Mouse (Mus musculus): ENCODE data around the gene Tbx21. TPM values are rescaled to one million over a fixed set of nuclear protein-coding genes. Genes with fewer than 3 reads are reported as not detected.
A peak's percentile ranks its signal among the peaks of the same experiment; 100 is the strongest.

Gene Tbx21
- polyA plus RNA-seq, 1 experiment from 2014 or later = 0.13 TPM

- H3K4me3 ChIP-seq (ENCODE audit: low read depth, low read length) = no peak overlapping the region
- no peaks in the 10 kb centered on the region for H3K9me3 ChIP-seq (ENCODE audit: control insufficient read depth)
- 0 out of 2 replicates have a peak, but pooled peaks have one; percentile 10 for ATAC-seq
- H3K4me1 ChIP-seq (replicated peaks; ENCODE audit: control insufficient read depth, insufficient read depth, low read length) = no peaks in the 10 kb centered on the region
- no peak overlapping the region for H3K4me2 ChIP-seq (replicated peaks; ENCODE audit: low read depth)
- 32% methylated on average over 11 of the region's 11 CpGs for WGBS
- H3K36me3 ChIP-seq (ENCODE audit: control insufficient read depth, insufficient read depth) = no peaks in the 10 kb centered on the region
- TF ChIP-seq CTCF (IDR thresholded peaks at IDR 0.05; ENCODE audit: low read depth) = peak; percentile 79
- no peak overlapping the region for H3K9ac ChIP-seq (ENCODE audit: low read depth, low read length)
- no peak overlapping the region for H3K27ac ChIP-seq (ENCODE audit: low read depth, low read length)
- no peaks in the 10 kb centered on the region; the same call in 1 of the 2 replicates for H3K27me3 ChIP-seq (replicated peaks; ENCODE audit: control insufficient read depth, insufficient read depth, low read length)
These were observed 32.2 kb downstream of the Tbx21 start for GRCm38 (mm10) chr11:97082977-97083376.

GRCm38 (mm10) chr11:97080291-97080690, 34.8 kb downstream of the Tbx21 start:
- Histone ChIP-seq H3K9ac (ENCODE audit: low read depth, low read length) (no peak overlapping the region), H3K4me2 (replicated peaks; ENCODE audit: low read depth) (no peak overlapping the region), H3K27ac (ENCODE audit: low read depth, low read length) (no peak overlapping the region), H3K4me3 (ENCODE audit: low read depth, low read length) (no peak overlapping the region), H3K27me3 (replicated peaks; ENCODE audit: control insufficient read depth, insufficient read depth, low read length) (no peaks in the 10 kb centered on the region; the same call in 1 of the 2 replicates), H3K9me3 (ENCODE audit: control insufficient read depth) (no peaks in the 10 kb centered on the region), H3K4me1 (replicated peaks; ENCODE audit: control insufficient read depth, insufficient read depth, low read length) (no peaks in the 10 kb centered on the region), H3K36me3 (ENCODE audit: control insufficient read depth, insufficient read depth) (no peaks in the 10 kb centered on the region)
- WGBS = 40% methylated on average over 9 of the region's 9 CpGs
- ATAC-seq = no peak
- no peak for TF ChIP-seq CTCF (IDR thresholded peaks at IDR 0.05; ENCODE audit: low read depth)

GRCm38 (mm10) chr11:97078751-97079150, 36.4 kb downstream of the Tbx21 start:
- no peak overlapping the region for H3K27ac ChIP-seq (ENCODE audit: low read depth, low read length)
- H3K9me3 ChIP-seq (ENCODE audit: control insufficient read depth) = no peaks in the 10 kb centered on the region
- no peak overlapping the region for H3K4me2 ChIP-seq (replicated peaks; ENCODE audit: low read depth)
- no peak for TF ChIP-seq CTCF (IDR thresholded peaks at IDR 0.05; ENCODE audit: low read depth)
- no peaks in the 10 kb centered on the region; the same call in 1 of the 2 replicates for H3K27me3 ChIP-seq (replicated peaks; ENCODE audit: control insufficient read depth, insufficient read depth, low read length)
- H3K4me3 ChIP-seq (ENCODE audit: low read depth, low read length) = no peak overlapping the region
- no peaks in the 10 kb centered on the region for H3K4me1 ChIP-seq (replicated peaks; ENCODE audit: control insufficient read depth, insufficient read depth, low read length)
- ATAC-seq = no peak
- no peaks in the 10 kb centered on the region for H3K36me3 ChIP-seq (ENCODE audit: control insufficient read depth, insufficient read depth)
- WGBS = 38% methylated on average over 4 of the region's 4 CpGs
- no peak overlapping the region for H3K9ac ChIP-seq (ENCODE audit: low read depth, low read length)

- no peak overlapping the region for H3K9ac ChIP-seq (ENCODE audit: low read depth, low read length)
- ATAC-seq = no peak
- H3K27me3 ChIP-seq (replicated peaks; ENCODE audit: control insufficient read depth, insufficient read depth, low read length) = no peaks in the 10 kb centered on the region
- no peaks in the 10 kb centered on the region for H3K9me3 ChIP-seq (ENCODE audit: control insufficient read depth)
- no peak overlapping the region for H3K4me2 ChIP-seq (replicated peaks; ENCODE audit: low read depth)
- no peak overlapping the region for H3K4me3 ChIP-seq (ENCODE audit: low read depth, low read length)
- TF ChIP-seq CTCF (IDR thresholded peaks at IDR 0.05; ENCODE audit: low read depth) = no peak
- no peaks in the 10 kb centered on the region for H3K36me3 ChIP-seq (ENCODE audit: control insufficient read depth, insufficient read depth)
- H3K27ac ChIP-seq (ENCODE audit: low read depth, low read length) = no peak overlapping the region
- H3K4me1 ChIP-seq (replicated peaks; ENCODE audit: control insufficient read depth, insufficient read depth, low read length) = no peaks in the 10 kb centered on the region
- 70% methylated on average over 8 of the region's 8 CpGs for WGBS
These were observed 40.9 kb downstream of the Tbx21 start for GRCm38 (mm10) chr11:97074235-97074634.

- no peaks in the 10 kb centered on the region for H3K9me3 ChIP-seq (ENCODE audit: control insufficient read depth)
- peaks cover 8% of the 10 kb centered on the region; the same call in 1 of the 2 replicates for H3K36me3 ChIP-seq (ENCODE audit: control insufficient read depth, insufficient read depth)
- no peaks in the 10 kb centered on the region for H3K4me1 ChIP-seq (replicated peaks; ENCODE audit: control insufficient read depth, insufficient read depth, low read length)
- H3K27ac ChIP-seq (ENCODE audit: low read depth, low read length) = no peak overlapping the region
- no peaks in the 10 kb centered on the region for H3K27me3 ChIP-seq (replicated peaks; ENCODE audit: control insufficient read depth, insufficient read depth, low read length)
- ATAC-seq = no peak
- 28% methylated on average over 3 of the region's 3 CpGs for WGBS
- no peak overlapping the region for H3K9ac ChIP-seq (ENCODE audit: low read depth, low read length)
- no peak overlapping the region for H3K4me2 ChIP-seq (replicated peaks; ENCODE audit: low read depth)
- TF ChIP-seq CTCF (IDR thresholded peaks at IDR 0.05; ENCODE audit: low read depth) = peak; percentile 86
- H3K4me3 ChIP-seq (ENCODE audit: low read depth, low read length) = no peak overlapping the region
These were observed 42.6 kb downstream of the Tbx21 start for GRCm38 (mm10) chr11:97072533-97072932.

GRCm38 (mm10) chr11:97071129-97071528, 44.0 kb downstream of the Tbx21 start:
- Histone ChIP-seq H3K4me1 (replicated peaks; ENCODE audit: control insufficient read depth, insufficient read depth, low read length) (no peaks in the 10 kb centered on the region), H3K4me2 (replicated peaks; ENCODE audit: low read depth) (no peak overlapping the region), H3K27me3 (replicated peaks; ENCODE audit: control insufficient read depth, insufficient read depth, low read length) (no peaks in the 10 kb centered on the region), H3K36me3 (ENCODE audit: control insufficient read depth, insufficient read depth) (peaks cover 22% of the 10 kb centered on the region; the same call in 1 of the 2 replicates), H3K27ac (ENCODE audit: low read depth, low read length) (no peak overlapping the region), H3K9me3 (ENCODE audit: control insufficient read depth) (no peaks in the 10 kb centered on the region), H3K9ac (ENCODE audit: low read depth, low read length) (no peak overlapping the region), H3K4me3 (ENCODE audit: low read depth, low read length) (no peak overlapping the region)
- no peak for TF ChIP-seq CTCF (IDR thresholded peaks at IDR 0.05; ENCODE audit: low read depth)
- ATAC-seq = no peak
- WGBS = 67% methylated on average over 1 of the region's 1 CpGs

GRCm38 (mm10) chr11:97069770-97070169, 45.4 kb downstream of the Tbx21 start:
- Histone ChIP-seq H3K27ac (ENCODE audit: low read depth, low read length) (no peak overlapping the region), H3K4me1 (replicated peaks; ENCODE audit: control insufficient read depth, insufficient read depth, low read length) (0 out of 2 replicates have a peak, but pooled peaks cover 3% of the 10 kb centered on the region), H3K27me3 (replicated peaks; ENCODE audit: control insufficient read depth, insufficient read depth, low read length) (no peaks in the 10 kb centered on the region), H3K36me3 (ENCODE audit: control insufficient read depth, insufficient read depth) (peaks cover 23% of the 10 kb centered on the region; the same call in 1 of the 2 replicates), H3K9ac (ENCODE audit: low read depth, low read length) (no peak overlapping the region), H3K4me3 (ENCODE audit: low read depth, low read length) (no peak overlapping the region), H3K4me2 (replicated peaks; ENCODE audit: low read depth) (no peak overlapping the region), H3K9me3 (ENCODE audit: control insufficient read depth) (no peaks in the 10 kb centered on the region)
- no peak for TF ChIP-seq CTCF (IDR thresholded peaks at IDR 0.05; ENCODE audit: low read depth)
- WGBS = 53% methylated on average over 2 of the region's 2 CpGs
- ATAC-seq = peak; percentile 34; the same call in 1 of the 2 replicates
